Mouse (Mus musculus) lung, adult 2 months (tissue): ENCODE measurements around the gene Utp6. TPM values are rescaled to one million over a fixed set of nuclear protein-coding genes. Genes with fewer than 3 reads are reported as not detected.
A peak's percentile ranks its signal among the peaks of the same experiment; 100 is the strongest.

Experiments used
- DNase-seq: peaks from one replicate; pipeline ENCODE4 v3.0.0; 2022
- H3K4me1 ChIP-seq: fragments of 200-500 bp; 2 replicates; pipeline ENCODE4 v1.6.1; 2011; ENCODE audit warnings: low read length; ENCODE audit not compliant: control insufficient read depth, insufficient read depth
- H3K4me3 ChIP-seq: fragments of 200-500 bp; replicated peaks from 2 replicates; pipeline ENCODE3; 2011; ENCODE audit warnings: low read depth, mild to moderate bottlenecking, control low read depth, low read length; ENCODE audit errors: extremely low read depth
- CTCF ChIP-seq: fragments of 200-500 bp; IDR thresholded peaks from 2 replicates; pipeline ENCODE4 v1.5.1; 2011; ENCODE audit warnings: mild to moderate bottlenecking, low read length, control low read depth; ENCODE audit not compliant: insufficient read depth
- POLR2A ChIP-seq: fragments of 200-500 bp; IDR thresholded peaks from 2 replicates; pipeline ENCODE4 v1.6.1; 2011; ENCODE audit warnings: low read depth, mild to moderate bottlenecking, control low read depth, low read length, borderline replicate concordance; ENCODE audit errors: extremely low read depth
- WGBS: fragments of 180-500 bp; shearing (Covaris S2); methylation state at CpG from one replicate; pipeline ENCODE4 v1.1.7; 2018; 5-methylcytosine and 5-hydroxymethylcytosine counted together
- polyA plus RNA-seq: library from polyadenylated mRNA; depleted of rRNA; stranded (reverse); fragments of >200 nt; gene quantifications from 2 replicates; pipeline ENCODE4 v1.2.3, GENCODE M21; 2012

Gene Utp6
- polyA plus RNA-seq, 1 experiment, result 6.9 TPM

- DNase-seq, result no peak
- TF ChIP-seq POLR2A (no peak), CTCF (no peak)
- no peak overlapping the region for H3K4me3 ChIP-seq
- 37% methylated on average over 5 of the region's 5 CpGs for WGBS
- H3K4me1 ChIP-seq, result no peaks in the 10 kb centered on the region
These were observed 41.6 kb downstream of the Utp6 start for GRCm38 (mm10) chr11:79920505-79921025.

DNA sequence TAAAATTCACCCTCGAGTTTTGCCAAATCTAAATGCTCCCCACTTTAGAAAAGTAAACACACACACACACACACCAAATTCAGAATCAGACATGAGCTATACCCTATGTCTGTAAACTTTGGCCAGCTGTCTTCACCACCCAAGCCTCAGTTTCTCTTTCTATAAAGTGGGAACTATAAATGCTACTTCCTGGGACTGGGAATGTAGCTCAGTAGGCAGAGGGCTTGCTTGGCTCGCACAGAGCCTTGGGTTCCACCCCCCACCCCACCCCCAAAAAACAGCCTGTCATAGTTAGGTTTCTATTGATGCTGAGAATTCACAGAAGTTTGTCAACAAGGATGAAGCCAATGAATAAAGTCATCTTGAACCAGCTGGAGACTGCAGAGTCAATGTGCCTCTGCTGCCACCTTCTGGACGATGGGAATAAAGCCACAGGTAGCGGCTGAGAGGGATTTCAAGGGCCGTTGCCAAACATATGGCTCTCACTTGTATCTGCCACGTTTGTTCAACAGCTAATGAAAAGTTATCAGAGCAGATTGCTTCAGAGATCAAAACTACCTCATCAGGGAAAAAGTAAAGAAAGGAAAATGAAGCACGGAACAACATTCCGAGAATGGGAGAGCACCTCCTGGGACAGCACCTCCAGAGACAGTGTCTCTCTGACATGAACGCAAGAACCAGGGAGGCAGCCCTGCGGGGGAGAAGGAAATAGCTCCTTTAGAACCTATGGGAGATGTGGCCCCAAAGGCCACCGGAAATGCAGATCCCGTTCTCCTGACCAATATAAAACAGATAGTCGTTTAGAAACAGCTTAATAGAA lies 42.3 kb downstream of the Utp6 start:
- WGBS, result 15% methylated on average over 13 of the region's 13 CpGs
- TF ChIP-seq CTCF (peak; percentile 96), POLR2A (no peak)
- peak; percentile 78 for DNase-seq
- H3K4me3 ChIP-seq, result no peak overlapping the region
- H3K4me1 ChIP-seq, result no peaks in the 10 kb centered on the region

- peak; percentile 22 for DNase-seq
- Histone ChIP-seq H3K4me3 (no peak overlapping the region), H3K4me1 (no peaks in the 10 kb centered on the region)
- TF ChIP-seq CTCF, result no peak
- TF ChIP-seq POLR2A, result no peak
- WGBS, result 62% methylated on average over 9 of the region's 9 CpGs
These were observed 46.4 kb downstream of the Utp6 start for GRCm38 (mm10) chr11:79915696-79916349.

- WGBS, result 65% methylated on average over 14 of the region's 14 CpGs
- no peak overlapping the region for H3K4me3 ChIP-seq
- no peak for TF ChIP-seq POLR2A
- no peak for TF ChIP-seq CTCF
- no peak for DNase-seq
- H3K4me1 ChIP-seq, result no peaks in the 10 kb centered on the region
These were observed 53.3 kb downstream of the Utp6 start for GRCm38 (mm10) chr11:79908600-79909483.

- Histone ChIP-seq H3K4me1 (no peaks in the 10 kb centered on the region), H3K4me3 (no peak overlapping the region)
- DNase-seq, result no peak
- TF ChIP-seq CTCF (no peak), POLR2A (no peak)
- WGBS, result 77% methylated on average over 9 of the region's 9 CpGs
These were observed 55.3 kb downstream of the Utp6 start for GRCm38 (mm10) chr11:79906920-79907319.

DNA sequence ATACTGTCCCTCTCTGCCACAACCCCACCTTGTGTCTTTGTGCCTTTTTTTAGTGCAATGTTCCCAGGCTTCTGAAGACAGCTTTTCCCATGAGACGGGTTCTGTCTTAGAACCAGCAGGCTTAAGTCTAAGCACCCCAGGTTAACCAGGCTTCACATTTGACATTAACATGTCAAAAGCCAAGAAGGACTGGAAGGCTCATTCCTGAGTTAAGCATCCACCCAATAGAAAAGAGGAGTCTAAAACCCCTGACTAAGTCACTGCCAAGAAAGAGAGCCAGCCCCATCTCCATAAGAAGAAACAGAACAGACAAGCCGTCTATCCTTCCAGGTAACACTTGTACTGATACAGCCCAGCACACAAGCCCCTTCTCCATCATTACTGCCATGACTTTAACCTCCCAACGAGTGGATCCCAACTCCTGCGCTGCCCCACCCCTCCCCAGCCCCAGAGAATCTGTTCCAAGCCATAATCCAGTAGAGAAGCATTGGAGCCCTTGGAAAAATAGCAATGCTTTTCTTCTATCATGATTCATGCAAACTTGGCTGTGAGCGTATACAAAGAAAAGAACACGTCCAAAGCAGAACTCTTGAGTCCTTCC lies 59.2 kb downstream of the Utp6 start:
- WGBS, result 83% methylated on average over 6 of the region's 6 CpGs
- TF ChIP-seq CTCF (no peak), POLR2A (no peak)
- Histone ChIP-seq H3K4me1 (no peaks in the 10 kb centered on the region), H3K4me3 (no peak overlapping the region)
- no peak for DNase-seq

DNA sequence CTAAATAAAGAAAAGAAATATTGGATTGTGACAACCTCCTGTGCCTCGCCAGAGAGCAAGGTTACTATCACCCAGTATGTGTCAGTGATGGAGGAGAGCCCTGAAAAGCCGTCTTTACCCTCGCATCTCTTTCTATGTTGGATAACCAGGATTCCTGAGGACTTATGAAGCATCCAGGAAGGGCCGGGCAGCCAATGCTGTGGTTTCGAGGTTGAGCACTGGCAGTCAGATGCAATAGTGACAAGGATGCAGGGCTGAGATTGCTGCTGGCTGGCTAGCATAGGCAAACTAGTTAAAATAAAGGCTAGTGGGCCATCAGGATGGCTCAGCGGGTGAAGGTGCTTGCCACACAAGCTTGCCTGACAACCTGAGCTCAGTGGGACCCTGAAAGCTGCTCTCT lies 61.0 kb downstream of the Utp6 start:
- WGBS, result 85% methylated on average over 6 of the region's 6 CpGs
- no peaks in the 10 kb centered on the region for H3K4me1 ChIP-seq
- TF ChIP-seq POLR2A (no peak), CTCF (no peak)
- no peak for DNase-seq
- H3K4me3 ChIP-seq, result no peak overlapping the region

DNA sequence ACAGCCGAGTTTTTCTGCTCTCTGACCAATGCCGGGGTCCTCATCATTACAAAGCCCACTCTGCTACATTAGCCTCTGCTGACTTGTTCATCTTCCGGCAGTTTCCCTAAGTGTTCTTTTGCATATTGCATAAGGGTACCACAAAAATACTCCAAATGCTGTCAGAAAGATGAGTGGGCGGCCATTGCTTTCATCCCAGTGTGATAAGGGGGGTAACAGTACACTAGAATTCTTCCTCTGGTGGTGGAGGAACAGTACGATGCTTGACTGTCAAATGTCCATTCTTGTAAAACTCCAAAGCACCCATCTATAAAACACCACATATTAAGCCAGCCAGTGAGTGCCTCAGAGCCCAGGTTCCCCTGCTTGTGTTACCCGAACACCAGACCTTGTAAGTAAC lies 69.9 kb downstream of the Utp6 start:
- 92% methylated on average over 6 of the region's 6 CpGs for WGBS
- Histone ChIP-seq H3K4me1 (no peaks in the 10 kb centered on the region), H3K4me3 (no peak overlapping the region)
- no peak for DNase-seq
- no peak for TF ChIP-seq CTCF
- TF ChIP-seq POLR2A, result no peak

- no peak for DNase-seq
- no peak for TF ChIP-seq CTCF
- TF ChIP-seq POLR2A, result no peak
- Histone ChIP-seq H3K4me1 (no peaks in the 10 kb centered on the region), H3K4me3 (no peak overlapping the region)
- WGBS, result 80% methylated on average over 2 of the region's 2 CpGs
These were observed 71.4 kb downstream of the Utp6 start for GRCm38 (mm10) chr11:79890822-79891221.
